Mouse (Mus musculus): Measurements from ENCODE around the gene Por. TPM values are rescaled to one million over a fixed set of nuclear protein-coding genes. Genes with fewer than 3 reads are reported as not detected.
A peak's percentile ranks its signal among the peaks of the same experiment; 100 is the strongest.

Por gene
- total and polyA plus RNA-seq, 3 experiments, result 40.3 to 64.4 TPM; not detected in 1

GRCm38 (mm10) chr5:135778471-135779445 lies 108.9 kb downstream of the Por start, which contains the start of gene Mdh2:
Gene Mdh2 (plus strand): TSS chr5:135778480.
- TF ChIP-seq ETS1 (IDR thresholded peaks at IDR 0.05; ENCODE audit: low read depth, low read length) (no peak; the same call in 1 of the 2 replicates), JUND (IDR thresholded peaks at IDR 0.05; ENCODE audit: low read depth, low read length) (no peak), NELFE (IDR thresholded peaks at IDR 0.05; ENCODE audit: low read depth, low read length) (peak; percentile 99), GABPA (IDR thresholded peaks at IDR 0.05; ENCODE audit: low read depth, low read length) (no peak), POLR2A (IDR thresholded peaks at IDR 0.05; ENCODE audit: control insufficient read depth in 1 of 2, insufficient read depth in 1 of 2, low read depth in 1 of 2, low read length in 2 of 2, poor library complexity in 1 of 2) (peak; percentile 95 to 99), MYB (IDR thresholded peaks at IDR 0.05; ENCODE audit: low read depth, low read length) (no peak), CHD1 (IDR thresholded peaks at IDR 0.05; ENCODE audit: low read depth, low read length) (peak; percentile 94), MAFK (IDR thresholded peaks at IDR 0.05; ENCODE audit: borderline replicate concordance, low read depth, low read length) (no peak), CHD2 (IDR thresholded peaks at IDR 0.05; ENCODE audit: low read length) (peak; percentile 96), SMC3 (IDR thresholded peaks at IDR 0.05; ENCODE audit: low read depth, low read length) (peak; percentile 9; the same call in 1 of the 2 replicates), MAX (IDR thresholded peaks at IDR 0.05; ENCODE audit: low read length) (0 out of 2 replicates have a peak, but pooled peaks have one; percentile 23), TBP (IDR thresholded peaks at IDR 0.05; ENCODE audit: low read depth, low read length) (peak; percentile 94), USF2 (IDR thresholded peaks at IDR 0.05; ENCODE audit: borderline replicate concordance in 1 of 2, insufficient read depth in 1 of 2, low read depth in 1 of 2, low read length in 2 of 2) (no peak), USF1 (IDR thresholded peaks at IDR 0.05; ENCODE audit: low read depth, low read length) (no peak), ELF1 (IDR thresholded peaks at IDR 0.05; ENCODE audit: low read depth, low read length) (no peak), KAT2A (conservative IDR thresholded peaks at IDR 0.05; ENCODE audit: low read depth, low read length) (no peak), HCFC1 (IDR thresholded peaks at IDR 0.05; ENCODE audit: low read depth, low read length) (peak; percentile 81), NRF1 (IDR thresholded peaks at IDR 0.05; ENCODE audit: insufficient read depth, low read depth, low read length, poor library complexity, severe bottlenecking) (peak; percentile 49; the same call in 1 of the 2 replicates), BHLHE40 (IDR thresholded peaks at IDR 0.05; ENCODE audit: borderline replicate concordance, low read depth, low read length) (no peak), TCF12 (IDR thresholded peaks at IDR 0.05; ENCODE audit: low read depth, low read length) (peak; percentile 67; the same call in 1 of the 2 replicates), MXI1 (IDR thresholded peaks at IDR 0.05; ENCODE audit: low read depth, low read length) (peak; percentile 86), ZMIZ1 (IDR thresholded peaks at IDR 0.05; ENCODE audit: low read depth, low read length) (peak; percentile 91; the same call in 1 of the 2 replicates), POLR2AphosphoS2 (IDR thresholded peaks at IDR 0.05; ENCODE audit: low read length) (peak; percentile 98), SIN3A (IDR thresholded peaks at IDR 0.05; ENCODE audit: low read length) (peak; percentile 76), POLR2AphosphoS5 (IDR thresholded peaks at IDR 0.05; ENCODE audit: borderline replicate concordance, low read depth, low read length) (peak; percentile 66; the same call in 1 of the 2 replicates), MYC (IDR thresholded peaks at IDR 0.05; ENCODE audit: low read depth, low read length) (0 out of 2 replicates have a peak, but pooled peaks have one; percentile 42), ZKSCAN1 (IDR thresholded peaks at IDR 0.05; ENCODE audit: low read depth, low read length) (no peak), CTCF (IDR thresholded peaks at IDR 0.05 in 2 of 3, conservative IDR thresholded peaks at IDR 0.05 in 1 of 3; ENCODE audit: control insufficient read depth in 1 of 3, insufficient read depth in 1 of 3, low read depth in 2 of 3, low read length in 3 of 3, poor library complexity in 1 of 3, severe bottlenecking in 1 of 3) (no peak), UBTF (IDR thresholded peaks at IDR 0.05; ENCODE audit: borderline replicate concordance, insufficient read depth, low read depth, low read length) (no peak)
- peak within 1 kb of the TSS; percentile 94 for H3K9ac ChIP-seq (ENCODE audit: control insufficient read depth, low read depth, low read length, poor library complexity, severe bottlenecking)
- H3K27me3 ChIP-seq (ENCODE audit: control insufficient read depth in 1 of 2, insufficient read depth in 2 of 2, low read length in 2 of 2), result no peaks in the 10 kb centered on the region
- no peaks in the 10 kb centered on the region for H3K9me3 ChIP-seq (replicated peaks; ENCODE audit: insufficient read depth, low read length)
- peak within 1 kb of the TSS; percentile 67 for H3K27ac ChIP-seq (ENCODE audit: control insufficient read depth, low read depth, low read length)
- peaks cover 40% of the 10 kb centered on the region for H3K79me2 ChIP-seq (ENCODE audit: control insufficient read depth, insufficient read depth, low read length, poor library complexity)
- DNase-seq (ENCODE audit: low read depth, low spot score), result peak; percentile 100
- H3K4me3 ChIP-seq (ENCODE audit: control insufficient read depth in 1 of 2, insufficient read depth in 1 of 2, low read depth in 2 of 2, low read length in 2 of 2), result peak within 1 kb of the TSS; percentile 58 to 98
- H3K4me1 ChIP-seq (ENCODE audit: control insufficient read depth in 1 of 2, insufficient read depth in 2 of 2, low read length in 2 of 2), result peaks cover 0 to 19% of the 10 kb centered on the region in 2 experiments; a peak in 3 of 4 replicates
- H3K36me3 ChIP-seq (ENCODE audit: control insufficient read depth in 1 of 2, insufficient read depth in 2 of 2, low read length in 2 of 2), result peaks cover 1 to 22% of the 10 kb centered on the region in 2 experiments; a peak in 3 of 4 replicates
